Mouse (Mus musculus) spleen, embryonic (tissue): ENCODE data around the gene Olfr1148.

Source experiments
- CTCF ChIA-PET: fragments of 350-600 bp; sonication (Branson Sonifier 250); formaldehyde crosslinking; loops from one replicate; lab custom pipeline; 2022; lab: Charles Lee

Olfr1148 gene

DNA sequence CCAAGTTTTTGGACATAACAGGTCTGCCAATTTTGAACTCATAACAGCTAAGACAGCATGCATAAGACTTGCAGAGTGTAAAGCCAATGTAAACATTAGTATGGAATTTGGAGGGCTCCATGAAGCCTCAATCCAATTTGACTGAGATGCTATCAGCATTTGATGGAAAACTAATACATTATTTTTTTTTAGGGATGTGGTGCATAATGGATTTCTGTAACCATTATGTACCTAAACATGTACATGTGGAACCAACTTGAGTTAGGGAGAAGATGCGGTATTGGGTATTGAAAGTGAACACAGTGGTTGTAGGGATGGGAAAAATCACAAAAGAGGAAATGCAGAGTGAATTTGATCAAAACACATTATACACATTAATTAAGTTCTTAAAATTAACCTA lies at the start of gene Olfr1148:
TSS of gene Olfr1148 (plus strand) at position 301 of the 400 bp plus-strand sequence.
- CTCF ChIA-PET: no interaction called here

DNA sequence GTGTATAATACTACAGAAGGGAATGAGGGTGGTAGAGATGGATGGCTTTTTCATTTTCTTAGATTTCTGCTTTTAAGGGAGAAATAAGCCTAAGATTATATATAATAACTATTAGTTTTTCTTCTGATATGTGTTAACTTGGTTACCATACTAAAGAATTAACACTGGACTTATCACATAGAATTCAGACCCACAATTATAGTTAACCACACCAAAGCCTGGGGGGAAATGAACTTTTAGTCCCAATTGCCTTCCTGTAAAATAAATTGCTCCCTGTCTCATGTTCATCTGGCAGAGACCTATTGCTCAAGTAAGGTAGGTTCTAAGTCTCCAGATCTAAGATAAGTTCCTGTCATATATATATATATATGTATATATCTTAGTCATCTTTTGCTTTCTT lies 30.0 kb upstream of the Olfr1148 start, which contains the start of gene Olfr1143:
TSS of gene Olfr1143 (plus strand) at position 301 of the 400 bp plus-strand sequence.
- CTCF ChIA-PET: no interaction called here

DNA sequence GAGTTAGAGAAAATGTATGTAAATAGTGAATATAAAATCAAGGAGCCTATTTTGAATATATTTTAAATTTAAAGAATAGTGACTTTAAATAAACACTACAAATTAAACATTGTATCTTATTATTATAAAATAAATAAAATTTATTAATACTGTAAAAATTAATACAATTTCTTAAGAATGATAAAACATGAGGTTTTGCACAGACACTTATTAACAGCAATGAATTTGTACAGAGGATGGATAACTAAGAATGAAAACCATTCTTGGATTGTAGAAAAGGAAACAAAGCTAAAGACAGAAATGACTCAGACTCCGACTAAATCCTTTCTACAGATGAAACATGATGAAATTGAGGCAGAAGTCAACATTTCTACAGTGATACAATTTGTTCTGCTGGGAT lies 20.8 kb upstream of the Olfr1148 start, which contains the start of gene Olfr1145:
TSS of gene Olfr1145 (plus strand) at position 301 of the 400 bp plus-strand sequence.
- CTCF ChIA-PET: no interaction called here

DNA sequence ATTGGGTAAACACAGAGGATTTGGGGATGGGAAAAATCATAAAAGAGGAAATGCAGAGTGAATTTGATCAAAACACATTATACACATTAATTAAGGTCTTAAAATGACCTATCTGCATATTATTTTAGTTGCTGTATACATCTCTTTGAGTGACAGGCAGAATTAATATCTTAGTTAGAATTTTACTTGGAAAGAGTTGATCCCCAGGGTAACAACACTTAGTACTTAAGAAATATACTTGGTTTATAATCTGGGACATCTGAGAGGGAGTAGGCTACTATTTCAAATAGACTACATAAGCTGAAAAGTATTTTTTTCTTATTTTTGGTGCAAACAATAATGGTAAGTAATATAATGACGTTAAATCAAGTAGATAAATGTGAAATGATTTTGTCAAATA lies 13.4 kb downstream of the Olfr1148 start, which contains the start of gene Olfr1150-ps1:
TSS of gene Olfr1150-ps1 (plus strand) at position 301 of the 400 bp plus-strand sequence.
- CTCF ChIA-PET: no interaction called here

DNA sequence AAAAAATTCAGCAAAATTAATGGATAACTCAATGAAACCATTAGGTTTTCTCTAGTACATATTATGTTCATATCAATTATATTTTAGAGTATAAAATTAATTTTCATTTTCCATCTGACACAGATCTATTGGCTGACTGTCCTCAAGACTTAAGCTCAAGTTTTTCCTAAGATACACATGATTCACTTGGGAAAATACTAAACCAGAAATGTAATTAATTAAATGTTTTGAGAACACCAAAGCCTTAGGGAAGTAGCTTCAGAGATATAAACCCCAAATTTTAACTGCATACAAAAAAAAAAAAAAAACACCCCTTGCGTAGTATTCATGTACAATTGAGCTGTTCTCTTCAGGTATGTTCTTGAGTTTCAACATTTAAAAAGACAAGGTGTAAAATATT lies 25.2 kb downstream of the Olfr1148 start, which contains the start of gene Olfr1151:
TSS of gene Olfr1151 (plus strand) at position 301 of the 400 bp plus-strand sequence.
- CTCF ChIA-PET: no interaction called here

DNA sequence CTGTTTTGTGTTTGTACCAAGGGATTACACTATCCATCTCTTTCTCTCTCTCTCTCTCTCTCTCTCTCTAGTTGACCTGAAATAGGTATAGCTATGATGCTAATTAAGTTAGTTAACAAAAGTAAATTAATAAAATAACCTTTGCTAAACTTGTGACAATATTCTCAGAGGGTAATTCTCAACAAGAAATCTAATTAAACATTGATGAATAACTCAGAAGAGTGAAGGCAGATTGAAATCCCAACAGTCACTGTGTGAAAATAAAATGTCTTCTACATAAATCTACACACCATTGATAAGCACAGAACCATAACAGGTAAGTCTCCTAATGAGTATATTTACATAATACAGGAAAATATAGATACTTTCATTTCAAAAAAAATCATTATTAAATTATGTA lies 35.9 kb downstream of the Olfr1148 start, which contains the start of gene Olfr1152:
TSS of gene Olfr1152 (plus strand) at position 301 of the 400 bp plus-strand sequence.
- CTCF ChIA-PET: interaction anchor here (0.6 kb wide), 1 partner anchor 955 kb away, joined by 3 read pairs; no protein-coding TSS in a partner anchor
